In genomic region chr2:105139471-105139870, GRCm38 (mm10) we compare ENCODE assay signal across 31 mouse cellular contexts. TPM values are rescaled to one million over a fixed set of nuclear protein-coding genes. Genes with fewer than 3 reads are reported as not detected.
DNase-seq lines count a peak whose midpoint lies in the region; ATAC-seq lines count a peak whose summit lies in the region.
"Had no signal": no experiment of that assay in that cellular context is flagged by ENCODE, and none has a peak within 500 bp of the region (broad histone marks: within the 10 kb centered on the region; RNA-seq: fewer than 3 reads in every experiment).

No protein-coding gene starts in this region.

- 29% methylated on average over 7 of the region's 7 CpGs for WGBS in heart, embryonic 12.5 days
- WGBS in heart, embryonic 15.5 days = 29% methylated on average over 7 of the region's 7 CpGs
- WGBS in midbrain, embryonic 11.5 days = 85% methylated on average over 7 of the region's 7 CpGs
- WGBS in midbrain, embryonic 10.5 days = 84% methylated on average over 7 of the region's 7 CpGs

- H3K4me3 ChIP-seq in heart, embryonic 12.5 days = no peak overlapping the region
- no peak overlapping the region for H3K4me3 ChIP-seq in heart, embryonic 15.5 days
- no peak overlapping the region for H3K4me3 ChIP-seq in midbrain, embryonic 11.5 days (ENCODE audit: low read depth, low read length)
- H3K4me3 ChIP-seq in midbrain, embryonic 10.5 days = no peak overlapping the region
- H3K4me3 ChIP-seq: forebrain, embryonic 10.5 days; forebrain, embryonic 13.5 days; hindbrain, embryonic 10.5 days; hindbrain, embryonic 13.5 days; intestine, embryonic 15.5 days had no signal

- no peak overlapping the region for H3K9ac ChIP-seq in heart, embryonic 12.5 days
- no peak overlapping the region for H3K9ac ChIP-seq in heart, embryonic 15.5 days
- H3K9ac ChIP-seq in midbrain, embryonic 11.5 days (ENCODE audit: low read length) = no peak overlapping the region
- H3K9ac ChIP-seq: forebrain, embryonic 13.5 days; hindbrain, embryonic 13.5 days; intestine, embryonic 15.5 days had no signal

- peaks cover 22% of the 10 kb centered on the region for H3K4me1 ChIP-seq in heart, embryonic 12.5 days (replicated peaks)
- H3K4me1 ChIP-seq in heart, embryonic 15.5 days (replicated peaks) = peaks cover 17% of the 10 kb centered on the region
- H3K4me1 ChIP-seq in midbrain, embryonic 11.5 days (ENCODE audit: control insufficient read depth, insufficient read depth, low read length) = no peaks in the 10 kb centered on the region
- no peaks in the 10 kb centered on the region for H3K4me1 ChIP-seq in midbrain, embryonic 10.5 days
- H3K4me1 ChIP-seq: hindbrain, embryonic 10.5 days; intestine, embryonic 15.5 days had no signal

- ATAC-seq in heart, embryonic 12.5 days (ENCODE audit: insufficient number of reproducible peaks, low FRiP score) = peak; percentile 49; the same call in 1 of the 2 replicates
- no peak for ATAC-seq in heart, embryonic 15.5 days (replicated peaks; ENCODE audit: insufficient number of reproducible peaks, insufficient read depth, low FRiP score, low read depth)
- ATAC-seq in midbrain, embryonic 11.5 days (ENCODE audit: low FRiP score) = no peak
- ATAC-seq: activated CD4-positive, CD25-positive, alpha-beta regulatory T cell, adult 4 months; forebrain, embryonic 13.5 days; forebrain, embryonic 16.5 days; hindbrain, embryonic 16.5 days; intestine, embryonic 15.5 days had no signal

- peak overlapping the region; percentile 20 for H3K27ac ChIP-seq in heart, embryonic 12.5 days (ENCODE audit: poor library complexity, severe bottlenecking)
- H3K27ac ChIP-seq in heart, embryonic 15.5 days = peak overlapping the region; percentile 60
- no peak overlapping the region for H3K27ac ChIP-seq in midbrain, embryonic 11.5 days (ENCODE audit: low read depth, low read length)
- no peak overlapping the region for H3K27ac ChIP-seq in midbrain, embryonic 10.5 days (replicated peaks)
- H3K27ac ChIP-seq: forebrain, embryonic 10.5 days; forebrain, embryonic 13.5 days; hindbrain, embryonic 10.5 days; hindbrain, embryonic 13.5 days; intestine, embryonic 15.5 days had no signal

- peak; percentile 92 for DNase-seq in heart, adult 11 months
- no peak for DNase-seq in heart, adult 8-10 months (ENCODE audit: low spot score)
- no peak for DNase-seq in heart, postnatal 36 days
- DNase-seq in heart, postnatal 4 days = no peak
- peak; percentile 41 for DNase-seq in midbrain, embryonic 11.5 days (ENCODE audit: low spot score, missing footprints)
- DNase-seq in midbrain, embryonic 10.5 days (ENCODE audit: low spot score) = no peak
- DNase-seq: adrenal gland, postnatal 10 days; adrenal gland, postnatal 36 days; cerebellum, adult 18-20 months; cerebellum, adult 9-10 months; cerebellum, postnatal 14 days; gastrocnemius, postnatal 10 days; gastrocnemius, postnatal 36 days; kidney, adult 11 months; kidney, adult 8-10 months had no signal

- peaks cover 42% of the 10 kb centered on the region for H3K27me3 ChIP-seq in heart, embryonic 12.5 days (replicated peaks)
- H3K27me3 ChIP-seq in heart, embryonic 15.5 days = peaks cover 37% of the 10 kb centered on the region
- H3K27me3 ChIP-seq in midbrain, embryonic 11.5 days (ENCODE audit: control insufficient read depth, insufficient read depth, low read length) = peaks cover 47% of the 10 kb centered on the region
- peaks cover 77% of the 10 kb centered on the region for H3K27me3 ChIP-seq in midbrain, embryonic 10.5 days (ENCODE audit: low read depth, poor library complexity, severe bottlenecking)

- no peak overlapping the region for H3K4me2 ChIP-seq in heart, embryonic 12.5 days
- no peak overlapping the region for H3K4me2 ChIP-seq in heart, embryonic 15.5 days
- no peak overlapping the region for H3K4me2 ChIP-seq in midbrain, embryonic 11.5 days
- H3K4me2 ChIP-seq: forebrain, embryonic 13.5 days; hindbrain, embryonic 13.5 days; intestine, embryonic 15.5 days had no signal

- H3K9me3 ChIP-seq in heart, embryonic 12.5 days (replicated peaks) = no peaks in the 10 kb centered on the region
- no peaks in the 10 kb centered on the region for H3K9me3 ChIP-seq in heart, embryonic 15.5 days (replicated peaks)
- H3K9me3 ChIP-seq in midbrain, embryonic 11.5 days (ENCODE audit: control insufficient read depth, low read length) = no peaks in the 10 kb centered on the region
- H3K9me3 ChIP-seq in midbrain, embryonic 10.5 days (replicated peaks) = no peaks in the 10 kb centered on the region
- H3K9me3 ChIP-seq: forebrain, embryonic 10.5 days; forebrain, embryonic 13.5 days; hindbrain, embryonic 10.5 days; hindbrain, embryonic 13.5 days; intestine, embryonic 15.5 days had no signal

- intact Hi-C loops in heart, postnatal 36 days (cut with DNase I) = no loop called here

- H3K36me3 ChIP-seq in heart, embryonic 12.5 days = no peaks in the 10 kb centered on the region
- no peaks in the 10 kb centered on the region for H3K36me3 ChIP-seq in heart, embryonic 15.5 days
- H3K36me3 ChIP-seq in midbrain, embryonic 11.5 days (ENCODE audit: control insufficient read depth, insufficient read depth, low read length) = no peaks in the 10 kb centered on the region
- H3K36me3 ChIP-seq in midbrain, embryonic 10.5 days = no peaks in the 10 kb centered on the region
- H3K36me3 ChIP-seq: forebrain, embryonic 10.5 days; hindbrain, embryonic 10.5 days; hindbrain, embryonic 13.5 days; intestine, embryonic 15.5 days had no signal

RNA-seq across cellular contexts. Expression of gene Wt1, which starts 13.1 kb away (rescaled TPM):
- total RNA-seq in heart, adult 8-10 months (2022) = 1 to 10 TPM; 4.7 to 8.3 (median 5.3) TPM
- polyA plus RNA-seq in heart, embryonic 12.5 days (2016; fragmentation: Nextera tagmentation; extraction: Ambion mirVana) = 29.0 and 30.7 TPM in 2 replicates
- 1 to 10 TPM; 5.2 to 6.9 TPM for total RNA-seq in heart, postnatal 36 days (2021)
- 21.9 and 23.5 TPM in 2 replicates for polyA plus RNA-seq in heart, embryonic 15.5 days (2015; fragmentation: Nextera tagmentation; extraction: Ambion mirVana)
- 10 to 100 TPM; 19.7 to 21.5 TPM for total RNA-seq in heart, postnatal 4 days (2021)
- polyA plus RNA-seq in midbrain, embryonic 11.5 days (2014; fragmentation: Nextera tagmentation; extraction: Ambion mirVana) = 0.08 TPM in 2 replicates
- 0.05 TPM in 1 of 2 replicates, not detected in the other for polyA plus RNA-seq in midbrain, embryonic 10.5 days (2016; fragmentation: Nextera tagmentation; extraction: Ambion mirVana)
- total RNA-seq: granulocyte monocyte progenitor cell, adult 5-6 weeks had no signal
- polyA plus RNA-seq: activated CD4-positive, CD25-positive, alpha-beta regulatory T cell, adult 4 months; forebrain, embryonic 13.5 days had no signal

RNA-seq across cellular contexts. Expression of gene Gm11060, which starts 47.7 kb away (rescaled TPM):
- total RNA-seq in heart, adult 8-10 months (2022) = not detected
- not detected in 2 replicates for polyA plus RNA-seq in heart, embryonic 12.5 days (2016; fragmentation: Nextera tagmentation; extraction: Ambion mirVana)
- total RNA-seq in heart, postnatal 36 days (2021) = not detected
- polyA plus RNA-seq in heart, embryonic 15.5 days (2015; fragmentation: Nextera tagmentation; extraction: Ambion mirVana) = not detected in 2 replicates
- not detected for total RNA-seq in heart, postnatal 4 days (2021)
- not detected in 2 replicates for polyA plus RNA-seq in midbrain, embryonic 11.5 days (2014; fragmentation: Nextera tagmentation; extraction: Ambion mirVana)
- not detected in 2 replicates for polyA plus RNA-seq in midbrain, embryonic 10.5 days (2016; fragmentation: Nextera tagmentation; extraction: Ambion mirVana)
- total RNA-seq: adrenal gland, adult 18-20 months; adrenal gland, postnatal 10 days; adrenal gland, postnatal 36 days; ES-E14; gastrocnemius, adult 18-20 months; gastrocnemius, postnatal 10 days; gastrocnemius, postnatal 36 days; granulocyte monocyte progenitor cell, adult 5-6 weeks had no signal
- polyA plus RNA-seq: activated CD4-positive, CD25-positive, alpha-beta regulatory T cell, adult 4 months; embryonic facial prominence, embryonic 11.5 days; embryonic facial prominence, embryonic 14.5 days; forebrain, embryonic 10.5 days; forebrain, embryonic 13.5 days; forebrain, embryonic 16.5 days; hindbrain, embryonic 10.5 days; hindbrain, embryonic 13.5 days; hindbrain, embryonic 16.5 days; intestine, embryonic 15.5 days had no signal

Comparison
In these comparisons a context has a peak if more than half of its experiments do, and no peak if none do; other contexts are left out.
1. DNase-seq: peak in heart, adult 11 months (single experiment) and midbrain, embryonic 11.5 days (single experiment); none in heart, adult 8-10 months (single experiment), heart, postnatal 36 days (0 of 2), heart, postnatal 4 days (single experiment) and midbrain, embryonic 10.5 days (single experiment).
2. H3K27ac ChIP-seq: peak in heart, embryonic 12.5 days (single experiment) and heart, embryonic 15.5 days (single experiment); none in midbrain, embryonic 11.5 days (single experiment) and midbrain, embryonic 10.5 days (single experiment).
3. RNA of gene Wt1, which starts 13.1 kb away (polyA plus RNA-seq): 29.0 to 30.7 TPM in heart, embryonic 12.5 days and 21.9 to 23.5 TPM in heart, embryonic 15.5 days; 0.08 TPM in midbrain, embryonic 11.5 days and 0.05 TPM in midbrain, embryonic 10.5 days; every median in the first group is over 10 times any median in the second.